Mouse (Mus musculus) small intestine, adult 2 months (tissue): ENCODE measurements around the gene Smad1. TPM values are rescaled to one million over a fixed set of nuclear protein-coding genes. Genes with fewer than 3 reads are reported as not detected.

Source experiments
- H3K27ac ChIP-seq: fragments of 200-500 bp; 2 replicates; pipeline ENCODE4 v1.5.1; 2012; ENCODE audit warnings: low read depth, low read length, control low read depth, inconsistent platforms; ENCODE audit not compliant: insufficient read depth
- H3K27me3 ChIP-seq: fragments of 200-500 bp; 2 replicates; pipeline ENCODE4 v1.6.1; 2012; ENCODE audit warnings: mild to moderate bottlenecking, moderate library complexity, low read length, inconsistent platforms; ENCODE audit not compliant: control insufficient read depth, insufficient read depth
- H3K36me3 ChIP-seq: fragments of 200-500 bp; 2 replicates; pipeline ENCODE4 v1.6.1; 2012; ENCODE audit warnings: mild to moderate bottlenecking, low read length, control low read depth, inconsistent platforms; ENCODE audit not compliant: control insufficient read depth, insufficient read depth
- H3K4me1 ChIP-seq: fragments of 200-500 bp; 2 replicates; pipeline ENCODE4 v1.6.1; 2012; ENCODE audit warnings: low read length, inconsistent platforms, mixed read lengths; ENCODE audit not compliant: control insufficient read depth, insufficient read depth, insufficient read length
- H3K4me3 ChIP-seq: fragments of 200-500 bp; 2 replicates; pipeline ENCODE4 v1.5.1; 2012; ENCODE audit warnings: low read depth, mild to moderate bottlenecking, control low read depth, inconsistent platforms, low read length, moderate library complexity
- CTCF ChIP-seq: fragments of 200-500 bp; IDR thresholded peaks from 2 replicates; pipeline ENCODE4 v1.5.1; 2012; ENCODE audit warnings: low read depth, mild to moderate bottlenecking, control low read depth, inconsistent platforms, low read length, moderate library complexity, mixed read lengths; ENCODE audit not compliant: insufficient replicate concordance, insufficient read length; ENCODE audit errors: extremely low read depth
- POLR2A ChIP-seq: fragments of 200-500 bp; IDR thresholded peaks from 2 replicates; pipeline ENCODE4 v1.6.1; 2012; ENCODE audit warnings: low read depth, mild to moderate bottlenecking, control low read depth, inconsistent platforms, low read length, moderate library complexity
- WGBS: fragments of 180-500 bp; shearing (Covaris S2); methylation state at CpG from one replicate; pipeline ENCODE4 v1.1.7; 2018; 5-methylcytosine and 5-hydroxymethylcytosine counted together
- polyA plus RNA-seq: library from polyadenylated mRNA; depleted of rRNA; stranded (reverse); fragments of >200 nt; gene quantifications from 2 replicates; pipeline ENCODE4 v1.2.3, GENCODE M21; 2012

Gene Smad1
- polyA plus RNA-seq, 1 experiment = 54.1 TPM

DNA sequence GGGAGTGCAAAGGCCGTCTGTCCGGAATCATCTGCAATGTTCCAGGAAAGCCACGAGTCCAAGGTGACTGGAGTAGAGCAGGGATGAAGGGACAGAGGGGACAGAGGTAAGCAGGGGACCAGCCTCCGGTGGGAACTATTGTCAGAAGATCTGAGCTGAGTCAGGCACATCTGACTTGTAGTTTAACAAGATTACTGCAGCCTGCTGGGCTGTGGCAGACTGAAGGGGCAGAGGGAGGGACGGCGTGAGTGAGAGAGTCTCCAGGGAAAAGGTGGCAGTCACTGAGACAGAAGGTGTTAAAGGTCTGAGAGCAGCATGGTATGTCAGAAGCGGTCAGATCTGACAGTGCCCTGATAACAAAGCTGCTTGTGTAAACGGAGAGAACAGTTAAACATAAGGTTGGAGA lies 16.5 kb downstream of the Smad1 start:
- Histone ChIP-seq H3K4me1 (peaks cover 7% of the 10 kb centered on the region; the same call in 1 of the 2 replicates), H3K27ac (peak overlapping the region; percentile 10), H3K4me3 (0 out of 2 replicates have a peak overlapping the region, but pooled peaks have one; percentile 0), H3K27me3 (no peaks in the 10 kb centered on the region), H3K36me3 (no peaks in the 10 kb centered on the region)
- TF ChIP-seq POLR2A (no peak), CTCF (no peak)
- 16% methylated on average over 8 of the region's 8 CpGs for WGBS

DNA sequence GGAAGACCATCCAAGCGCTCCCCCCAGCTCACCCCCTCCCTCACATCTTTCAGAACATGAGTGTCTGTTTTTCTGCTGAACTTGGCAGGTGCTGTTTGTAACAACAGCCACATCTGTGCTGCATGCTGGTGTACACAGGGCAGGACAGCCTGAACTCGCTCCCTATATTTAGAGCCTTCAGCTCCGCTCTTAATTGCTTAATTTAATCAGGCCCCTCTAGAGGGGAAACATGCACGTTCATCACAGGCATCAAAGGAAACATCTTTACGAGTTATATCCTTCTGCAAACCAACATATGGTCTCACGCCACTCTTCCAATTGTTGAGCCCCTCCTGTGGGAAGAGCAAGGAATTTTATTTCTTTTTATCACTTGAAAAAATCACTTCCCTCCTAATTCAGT lies 17.5 kb downstream of the Smad1 start:
- Histone ChIP-seq H3K36me3 (no peaks in the 10 kb centered on the region), H3K27me3 (no peaks in the 10 kb centered on the region), H3K4me1 (peaks cover 7% of the 10 kb centered on the region; the same call in 1 of the 2 replicates), H3K4me3 (no peak overlapping the region), H3K27ac (no peak overlapping the region)
- 76% methylated on average over 6 of the region's 6 CpGs for WGBS
- TF ChIP-seq POLR2A = no peak
- TF ChIP-seq CTCF = no peak

DNA sequence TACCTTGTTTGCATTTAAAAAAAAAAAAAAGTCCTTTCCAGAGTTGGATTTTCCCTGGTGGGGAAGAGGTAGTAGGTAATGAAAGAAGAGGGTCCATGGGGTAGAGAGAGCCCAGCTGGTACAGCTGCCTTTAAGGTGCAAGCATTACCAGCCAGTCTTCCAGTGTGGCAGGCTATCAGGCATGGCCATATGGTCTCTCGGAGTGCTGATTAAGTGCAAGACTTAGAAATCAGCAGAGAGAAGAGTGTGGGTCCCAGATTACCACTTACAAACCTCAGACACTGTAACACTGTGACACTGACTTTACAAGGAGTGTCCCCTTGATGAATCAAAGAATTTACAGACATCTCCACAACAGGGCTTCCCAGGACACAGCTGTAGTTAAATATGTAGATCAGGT lies 18.9 kb downstream of the Smad1 start:
- H3K27ac ChIP-seq = no peak overlapping the region
- H3K36me3 ChIP-seq = no peaks in the 10 kb centered on the region
- no peaks in the 10 kb centered on the region for H3K27me3 ChIP-seq
- WGBS = 83% methylated on average over 1 of the region's 1 CpGs
- peaks cover 12% of the 10 kb centered on the region; the same call in 1 of the 2 replicates for H3K4me1 ChIP-seq
- TF ChIP-seq POLR2A (no peak), CTCF (no peak)
- H3K4me3 ChIP-seq = no peak overlapping the region

DNA sequence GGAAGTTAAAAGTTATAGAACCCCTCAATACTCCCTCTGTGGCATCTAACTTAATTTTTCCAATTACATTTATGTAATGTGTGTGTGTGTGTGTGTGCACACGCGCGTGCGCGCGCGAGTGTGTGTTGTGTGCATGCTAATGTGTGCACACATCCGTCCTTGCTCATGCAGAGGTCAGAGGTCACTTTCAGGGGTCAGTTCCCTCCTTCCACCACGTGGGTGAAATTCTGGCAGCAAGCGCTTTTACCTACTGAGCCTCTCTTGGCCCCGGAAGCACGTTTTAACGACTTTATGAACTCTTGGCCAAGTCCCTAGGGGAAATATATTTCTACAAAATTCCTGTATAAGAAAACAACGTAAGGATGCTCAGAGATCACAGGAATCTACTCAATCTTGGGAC lies 19.3 kb downstream of the Smad1 start:
- no peak overlapping the region for H3K4me3 ChIP-seq
- H3K27me3 ChIP-seq = no peaks in the 10 kb centered on the region
- no peak overlapping the region for H3K27ac ChIP-seq
- no peaks in the 10 kb centered on the region for H3K36me3 ChIP-seq
- WGBS = 68% methylated on average over 14 of the region's 14 CpGs
- TF ChIP-seq POLR2A (no peak), CTCF (no peak)
- H3K4me1 ChIP-seq = peaks cover 16% of the 10 kb centered on the region; the same call in 1 of the 2 replicates

DNA sequence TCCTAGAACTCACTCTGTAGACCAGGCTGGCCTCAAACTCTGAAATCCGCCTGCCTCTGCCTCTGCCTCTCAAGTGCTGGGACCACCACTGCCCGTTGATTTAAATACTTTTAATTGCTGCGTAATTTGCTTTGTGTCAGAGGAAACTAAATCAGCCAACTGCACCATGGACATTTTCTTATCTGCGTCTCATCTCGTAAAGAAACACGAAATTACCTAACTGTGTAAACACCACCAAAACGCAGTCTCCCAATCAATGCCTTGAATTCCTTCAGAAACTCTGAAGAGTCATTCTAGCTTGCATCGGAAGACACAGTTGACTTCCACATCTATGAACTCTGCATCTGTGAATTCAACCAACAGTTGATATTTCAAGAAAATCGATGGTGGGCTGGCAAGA lies 22.7 kb downstream of the Smad1 start:
- Histone ChIP-seq H3K4me3 (no peak overlapping the region), H3K4me1 (peaks cover 23% of the 10 kb centered on the region), H3K36me3 (no peaks in the 10 kb centered on the region), H3K27ac (no peak overlapping the region), H3K27me3 (no peaks in the 10 kb centered on the region)
- TF ChIP-seq POLR2A (no peak), CTCF (no peak)
- WGBS = 72% methylated on average over 9 of the region's 9 CpGs

DNA sequence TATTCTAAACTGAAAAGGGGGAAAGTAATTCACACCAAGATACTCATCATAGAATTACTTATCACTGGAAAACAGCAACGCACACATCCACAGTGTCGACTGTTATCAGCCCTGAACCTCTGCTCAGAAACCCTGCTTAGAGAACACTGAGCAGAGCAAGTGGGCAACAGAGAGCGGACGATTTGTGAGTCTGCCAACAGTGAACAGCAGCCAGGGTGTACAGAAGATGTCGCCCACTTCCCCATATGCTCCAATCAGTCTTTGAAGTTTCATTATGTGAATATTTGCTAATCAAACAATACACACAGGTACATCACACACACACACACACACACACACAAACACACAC lies 23.6 kb downstream of the Smad1 start:
- TF ChIP-seq POLR2A = no peak
- TF ChIP-seq CTCF = no peak
- no peaks in the 10 kb centered on the region for H3K27me3 ChIP-seq
- peak overlapping the region; percentile 99 for H3K27ac ChIP-seq
- no peaks in the 10 kb centered on the region for H3K36me3 ChIP-seq
- 16% methylated on average over 5 of the region's 5 CpGs for WGBS
- H3K4me1 ChIP-seq = peaks cover 26% of the 10 kb centered on the region
- H3K4me3 ChIP-seq = no peak overlapping the region

DNA sequence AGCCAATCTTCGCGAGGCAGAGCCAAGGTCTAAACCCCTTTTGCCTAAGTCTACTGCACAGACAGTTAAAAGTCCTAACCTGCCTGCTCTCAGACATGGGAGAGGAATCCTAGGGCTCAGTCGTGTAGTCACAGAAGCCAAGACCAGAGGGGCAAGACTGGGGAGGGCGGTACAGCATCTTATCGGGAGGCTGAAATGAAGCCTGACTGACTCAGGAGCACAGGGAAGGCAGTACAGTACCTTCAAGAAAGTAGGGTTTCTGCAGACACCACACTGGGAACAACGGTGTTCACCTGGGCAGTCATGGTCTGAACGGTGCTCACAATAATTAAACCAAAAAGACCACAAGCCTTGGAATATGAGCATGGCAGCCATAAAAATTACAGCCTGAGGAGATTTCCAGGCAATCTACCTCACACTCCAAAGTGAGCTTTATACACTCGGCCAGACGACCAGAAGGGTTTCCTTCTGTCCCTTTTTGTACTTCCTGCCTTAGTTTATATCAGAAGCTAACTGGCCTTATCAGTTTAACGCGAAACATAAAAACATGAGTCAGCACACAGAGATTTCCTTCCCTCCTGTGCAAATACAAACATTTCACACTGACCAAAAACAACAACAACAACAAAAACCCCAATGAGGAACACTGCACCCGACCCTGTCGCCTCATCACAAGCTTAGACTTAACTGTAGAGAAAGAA lies 24.1 kb downstream of the Smad1 start:
- peak overlapping the region; percentile 99 for H3K27ac ChIP-seq
- 9% methylated on average over 13 of the region's 13 CpGs for WGBS

DNA sequence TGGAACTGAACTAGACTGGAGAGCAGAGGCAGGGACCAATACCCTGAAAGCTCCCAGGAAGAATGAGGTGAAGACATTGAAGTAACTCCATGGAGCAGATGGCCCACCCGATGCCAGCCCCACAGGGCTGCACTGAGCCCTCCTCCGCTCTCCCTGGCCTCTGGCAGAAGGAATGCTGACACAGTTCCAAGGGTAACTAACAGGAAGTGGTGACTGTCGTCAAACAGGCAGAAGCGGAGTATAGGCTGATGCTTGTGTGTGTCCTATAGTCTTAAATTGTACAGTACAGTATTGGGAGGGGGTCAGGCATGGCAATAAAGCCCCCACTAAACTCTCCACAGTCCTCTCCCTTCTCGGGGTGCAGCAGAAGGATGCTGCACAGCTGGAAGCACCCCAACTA lies 24.9 kb downstream of the Smad1 start:
- H3K4me1 ChIP-seq = peaks cover 30% of the 10 kb centered on the region
- H3K4me3 ChIP-seq = no peak overlapping the region; the same call in 1 of the 2 replicates
- 0 out of 2 replicates have a peak, but pooled peaks cover 4% of the 10 kb centered on the region for H3K36me3 ChIP-seq
- TF ChIP-seq POLR2A (no peak), CTCF (no peak)
- no peaks in the 10 kb centered on the region for H3K27me3 ChIP-seq
- H3K27ac ChIP-seq = peak overlapping the region; percentile 99
- 12% methylated on average over 5 of the region's 5 CpGs for WGBS

More for the DNA sequence above, 24.1 kb downstream of the Smad1 start:
- H3K27me3 ChIP-seq = no peaks in the 10 kb centered on the region
- 0 out of 2 replicates have a peak, but pooled peaks cover under 1% of the 10 kb centered on the region for H3K36me3 ChIP-seq
- peak overlapping the region; percentile 42 for H3K4me3 ChIP-seq
- peaks cover 29% of the 10 kb centered on the region for H3K4me1 ChIP-seq
- TF ChIP-seq CTCF = no peak
- TF ChIP-seq POLR2A = no peak
